Mouse (Mus musculus) thymus, postnatal 0 days (tissue): Measurements from ENCODE around the gene Dnajc6. TPM values are rescaled to one million over a fixed set of nuclear protein-coding genes. Genes with fewer than 3 reads are reported as not detected.
A peak's percentile ranks its signal among the peaks of the same experiment; 100 is the strongest.

ENCODE experiments used
- DNase-seq: peaks from one replicate; pipeline ENCODE4 v3.0.0-alpha.2; 2015; ENCODE audit warnings: low spot score
- polyA plus RNA-seq: library from polyadenylated mRNA; unstranded; fragments of >200 nt; fragmentation: Nextera tagmentation; extraction: Ambion mirVana; gene quantifications from 2 replicates; pipeline ENCODE4 v1.2.1, GENCODE M21; 2015

The Dnajc6 gene
- polyA plus RNA-seq, 1 experiment from 2014 or later: 13.8 TPM

DNA sequence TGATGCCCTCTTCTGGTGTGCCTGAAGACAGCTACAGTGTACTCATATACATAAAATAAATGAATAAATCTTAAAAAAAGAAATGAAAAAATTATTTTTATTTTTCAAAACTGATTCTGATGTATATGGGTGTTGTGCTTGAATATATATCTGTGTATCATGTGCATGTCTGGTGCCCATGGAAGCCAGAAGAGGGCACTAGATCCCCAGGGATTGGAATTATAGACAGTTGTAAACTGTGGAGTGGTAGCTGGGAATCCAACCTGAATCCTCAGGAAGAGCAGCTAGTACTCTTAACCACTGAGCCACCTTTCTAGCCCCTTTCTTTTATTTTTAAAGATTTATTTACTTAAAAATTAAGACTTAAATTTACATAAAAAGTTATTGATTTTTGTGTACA, 9.9 kb downstream of the Dnajc6 start:
- DNase-seq: no peak

DNA sequence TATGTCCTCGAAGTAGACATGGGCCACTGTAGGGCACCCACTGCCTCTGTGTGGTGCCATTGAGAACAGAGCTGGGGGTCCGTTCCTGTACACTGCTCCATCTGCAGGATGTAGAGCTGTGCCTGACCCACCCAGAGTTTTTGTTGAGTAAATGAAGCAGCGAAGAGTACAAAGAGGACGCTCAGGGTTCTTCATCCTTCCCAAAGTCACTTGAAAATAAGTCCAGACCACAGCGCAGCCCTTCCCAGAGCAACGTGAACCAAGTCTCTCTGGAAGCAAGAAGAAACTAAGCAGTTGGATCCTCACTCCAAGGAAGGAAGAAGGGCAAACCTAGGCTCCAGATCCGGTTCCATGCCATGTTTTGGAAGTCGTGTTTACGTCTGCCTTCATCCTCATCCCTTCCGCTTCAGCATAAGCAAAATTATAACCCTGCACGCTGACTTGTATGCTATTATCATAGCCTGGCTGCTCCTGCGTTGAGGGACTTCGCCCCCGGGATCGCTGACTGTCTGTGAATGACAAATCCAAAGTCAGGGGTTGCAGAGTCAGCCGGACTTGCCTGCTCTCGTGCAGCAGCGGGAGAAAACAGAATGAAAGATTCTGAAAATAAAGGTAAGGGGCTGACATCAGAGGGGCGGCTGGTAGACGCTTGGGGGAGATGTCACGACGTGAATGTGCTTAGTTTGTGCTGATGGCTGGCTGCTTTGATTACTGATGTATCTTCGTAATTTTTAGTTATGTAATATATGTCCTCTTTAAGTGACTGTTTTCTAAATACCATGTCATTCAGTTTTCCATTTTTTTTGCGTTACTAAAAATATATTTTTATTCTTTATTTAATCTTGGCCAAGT, 11.3 kb downstream of the Dnajc6 start:
- DNase-seq: peak; percentile 77

DNA sequence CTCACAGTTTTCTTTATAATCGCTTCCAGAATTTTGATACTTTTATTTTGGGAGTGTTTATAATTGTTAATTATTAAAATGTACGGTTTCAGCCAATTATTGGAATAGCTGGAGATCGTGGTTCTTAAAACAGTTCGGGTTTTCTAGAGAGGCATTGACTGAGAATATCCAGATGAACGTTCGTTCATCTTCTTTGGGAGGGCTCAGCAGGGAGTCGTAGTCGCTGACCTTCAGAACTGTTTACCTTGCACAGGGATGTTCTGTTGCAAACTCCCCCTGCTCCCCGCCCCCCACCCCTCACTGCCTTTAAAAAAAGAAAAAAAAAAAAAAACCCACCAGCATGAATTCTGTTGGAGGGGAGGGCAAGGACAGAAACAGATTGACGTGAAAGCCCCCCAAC, 12.0 kb downstream of the Dnajc6 start:
- no peak for DNase-seq

DNA sequence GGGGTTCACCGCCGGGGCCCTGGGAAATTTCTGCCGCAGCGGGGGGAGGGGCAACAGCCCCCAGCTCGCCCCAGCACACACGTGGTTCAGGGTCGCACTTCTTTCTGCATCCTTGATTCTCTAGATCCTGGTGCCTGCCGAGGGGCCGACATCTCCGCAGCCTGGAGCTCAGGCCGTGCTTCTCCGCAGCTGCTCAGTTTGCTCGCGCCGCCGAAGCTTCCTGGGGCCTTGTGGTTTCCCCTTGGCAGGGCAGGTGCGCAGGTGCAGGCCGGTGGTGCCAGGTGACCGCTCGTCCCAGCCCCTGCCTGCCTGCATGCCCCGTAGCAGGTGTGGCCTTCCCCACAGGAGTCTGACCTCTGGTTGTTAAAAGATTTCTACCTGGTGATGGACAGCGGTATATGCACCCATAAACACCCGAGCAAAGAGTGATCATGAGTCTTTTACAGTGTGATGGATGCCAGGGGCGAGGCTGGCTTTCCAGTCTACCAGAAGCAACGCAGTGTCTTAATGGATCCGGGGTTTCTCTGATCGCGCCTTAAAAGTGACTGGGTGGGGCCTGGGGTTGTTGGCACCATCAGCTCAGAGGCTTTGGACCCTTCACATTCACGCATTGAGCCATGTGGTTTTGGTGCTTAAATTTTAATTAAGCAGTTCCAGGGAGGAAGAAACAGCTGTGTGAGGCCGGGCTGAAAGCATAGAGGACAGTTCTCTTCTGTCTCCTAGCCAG, 12.6 kb downstream of the Dnajc6 start:
- peak; percentile 76 for DNase-seq

DNA sequence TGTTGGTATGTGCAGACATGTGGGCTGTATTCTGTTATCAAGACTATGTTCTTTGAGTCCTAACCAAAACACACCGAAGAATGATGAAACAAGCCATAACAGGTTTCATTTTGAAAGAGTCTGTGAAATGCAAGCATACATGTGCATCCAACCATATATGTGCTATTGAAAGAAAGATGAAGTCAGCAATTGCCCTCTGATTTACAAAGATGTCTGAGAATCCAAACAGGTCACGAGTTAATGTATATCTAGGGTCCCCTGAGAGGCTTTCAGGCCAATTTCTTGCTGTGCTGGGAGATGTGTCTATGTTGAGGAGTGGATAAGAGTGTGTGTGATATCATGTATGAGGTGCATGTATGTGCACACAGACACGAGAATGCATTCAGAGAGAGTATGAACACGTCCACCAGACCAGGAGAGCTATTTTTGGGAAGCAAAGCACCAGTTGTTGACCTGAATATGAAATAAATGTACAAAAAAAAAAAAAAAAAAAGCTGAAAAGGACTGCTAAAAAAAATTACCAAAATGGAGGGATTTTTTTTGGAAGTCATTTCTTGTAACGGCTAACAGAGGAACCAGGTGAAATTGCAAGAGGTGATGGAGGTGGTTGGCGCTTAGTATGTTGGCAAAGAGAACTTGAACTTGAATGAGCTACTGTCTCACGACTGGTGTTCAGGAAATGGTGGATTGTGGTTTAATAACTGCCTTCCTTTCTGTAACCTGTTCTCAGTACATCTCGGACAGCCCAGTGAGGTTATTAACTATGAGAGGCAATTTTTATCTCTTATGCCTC, 13.9 kb downstream of the Dnajc6 start:
- no peak for DNase-seq

DNA sequence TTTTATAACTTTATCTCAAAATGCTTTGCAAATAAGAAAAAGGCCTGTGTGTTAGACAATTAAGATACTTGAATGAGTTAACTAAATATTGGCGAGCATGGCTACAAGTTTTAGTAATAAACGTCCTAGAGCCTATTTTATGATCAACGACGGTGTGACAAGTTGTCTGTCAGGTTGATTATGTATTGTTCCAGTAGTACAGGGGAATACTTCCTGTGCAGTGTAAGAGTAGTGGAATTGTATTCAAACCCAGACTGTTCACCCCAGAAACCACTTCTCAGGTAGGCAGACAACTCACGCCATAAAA, 14.4 kb downstream of the Dnajc6 start:
- no peak for DNase-seq

DNA sequence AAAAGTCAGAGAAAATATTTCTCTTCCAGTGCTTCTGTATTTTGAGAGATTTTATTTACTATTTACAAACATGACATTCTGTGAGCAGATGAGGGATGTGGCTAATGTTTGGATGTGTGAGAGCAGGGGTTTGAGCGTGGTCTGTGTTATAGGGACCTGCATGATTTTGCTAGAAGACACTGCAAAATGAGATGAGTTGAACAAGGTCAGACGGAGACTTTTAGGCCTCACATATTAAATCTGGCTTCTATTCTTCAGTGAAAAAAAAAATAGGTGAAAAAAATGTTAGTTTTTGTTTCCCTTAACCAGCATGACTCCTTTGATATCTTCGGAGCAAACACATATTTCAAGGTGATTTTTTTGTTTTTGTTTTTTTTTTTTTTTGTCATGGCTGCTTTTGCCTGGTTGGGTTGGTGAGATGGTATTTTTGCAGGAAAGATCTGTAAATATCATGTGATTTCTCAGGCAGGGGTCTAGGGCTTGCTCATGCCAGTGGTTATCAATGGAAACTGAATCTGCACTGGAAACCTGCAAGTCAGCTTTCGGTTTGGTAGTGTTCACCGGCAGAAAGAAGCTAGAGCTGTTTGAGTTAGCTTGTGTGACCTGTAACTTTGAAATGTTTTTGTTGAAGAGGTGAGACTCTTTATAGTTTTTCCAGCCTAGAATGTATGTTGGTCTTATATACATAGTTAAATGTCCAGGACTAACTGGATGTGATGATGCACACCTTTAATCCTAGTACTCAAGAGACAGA, 15.5 kb downstream of the Dnajc6 start:
- DNase-seq: peak; percentile 19

DNA sequence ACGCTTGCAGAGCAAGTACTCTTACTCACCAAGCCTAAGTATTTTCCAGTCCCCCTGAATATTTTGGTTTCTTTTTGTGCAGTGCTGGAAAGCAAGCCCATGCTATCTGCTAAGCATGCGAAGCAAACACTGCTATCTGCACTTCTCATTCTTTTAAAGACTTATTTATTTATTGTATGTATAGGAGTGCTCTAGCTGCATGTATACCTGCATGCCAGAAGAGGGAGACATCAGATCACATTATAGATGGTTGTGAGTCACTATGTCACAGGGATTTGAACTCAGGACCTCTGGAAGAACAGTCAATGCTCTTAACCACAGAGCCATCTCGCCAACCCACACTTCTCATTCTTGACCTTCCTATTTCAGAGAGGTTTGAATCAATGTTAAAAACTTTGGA, 16.8 kb downstream of the Dnajc6 start:
- peak; percentile 18 for DNase-seq

DNA sequence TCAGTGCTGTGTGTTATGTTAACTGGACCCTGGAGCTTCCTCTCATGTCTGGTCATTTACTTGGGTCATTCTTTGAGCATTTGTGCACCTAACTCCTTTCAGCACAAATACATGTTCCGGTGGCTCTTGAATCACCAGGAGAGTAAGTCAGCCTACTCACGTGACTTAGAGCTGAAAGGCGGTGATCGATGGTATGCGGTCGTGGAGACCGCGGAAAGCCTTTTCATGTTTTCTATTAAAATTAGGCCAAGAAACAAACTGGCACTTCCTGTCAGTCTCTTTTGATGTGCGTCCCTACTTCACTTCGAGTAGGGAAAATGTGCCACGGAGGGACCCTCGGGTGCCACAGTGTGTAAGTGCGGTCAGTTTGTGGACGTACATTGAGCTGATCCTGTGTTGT, 19.4 kb downstream of the Dnajc6 start:
- no peak for DNase-seq

DNA sequence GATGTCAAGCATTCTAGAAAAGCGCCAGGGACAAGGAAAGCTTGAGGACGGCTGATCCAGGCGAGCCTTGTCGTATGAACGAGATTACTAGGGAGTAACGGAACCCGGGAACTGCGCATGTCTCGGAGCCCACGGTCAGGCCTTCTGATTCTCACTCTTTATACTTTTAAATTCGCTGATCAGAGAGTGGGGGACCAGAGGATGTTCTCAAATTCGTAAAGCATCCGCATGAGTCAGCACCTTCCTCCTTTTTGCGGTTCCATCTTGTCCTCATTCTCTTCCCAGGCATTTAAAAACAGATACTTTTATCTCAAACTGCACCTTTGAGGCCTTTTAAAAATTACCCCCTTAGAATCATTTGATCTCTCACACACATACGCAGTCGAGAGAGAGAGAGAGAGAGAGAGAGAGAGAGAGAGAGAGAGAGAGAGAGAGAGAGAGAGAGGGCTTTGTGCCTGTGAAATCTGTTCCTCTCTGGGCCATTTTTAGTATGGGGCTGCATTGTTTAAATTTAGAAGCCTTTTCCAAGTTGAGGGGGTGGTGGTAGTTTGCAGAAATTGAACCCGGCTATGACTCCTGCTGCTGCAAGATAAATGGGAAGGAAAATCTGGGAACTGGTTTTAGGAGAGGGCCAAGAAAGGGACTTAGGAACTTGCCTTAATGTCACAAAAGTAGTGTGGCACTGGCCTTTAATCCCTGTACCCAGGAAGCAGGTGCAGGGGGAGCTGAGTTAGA, 20.2 kb downstream of the Dnajc6 start:
- no peak for DNase-seq

DNA sequence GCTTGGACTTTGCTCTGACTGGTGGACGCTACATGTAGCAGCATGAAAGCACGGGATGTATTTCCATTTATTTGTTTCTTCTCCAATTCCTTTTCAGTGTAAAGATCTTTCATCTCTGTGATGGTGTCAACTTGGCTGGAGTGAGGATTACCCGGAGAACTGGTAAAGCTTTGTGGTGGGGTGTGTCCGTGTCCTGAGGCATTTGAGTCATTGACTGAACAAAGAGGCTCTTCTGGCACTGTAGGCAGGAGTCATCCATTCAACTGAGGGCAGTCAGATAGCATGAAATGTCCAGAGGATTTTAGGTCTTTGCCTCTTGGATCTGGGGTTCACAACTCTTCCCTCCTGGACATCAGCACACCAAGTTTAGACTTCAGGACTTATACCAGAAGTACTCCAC, 35.5 kb downstream of the Dnajc6 start:
- no peak for DNase-seq

DNA sequence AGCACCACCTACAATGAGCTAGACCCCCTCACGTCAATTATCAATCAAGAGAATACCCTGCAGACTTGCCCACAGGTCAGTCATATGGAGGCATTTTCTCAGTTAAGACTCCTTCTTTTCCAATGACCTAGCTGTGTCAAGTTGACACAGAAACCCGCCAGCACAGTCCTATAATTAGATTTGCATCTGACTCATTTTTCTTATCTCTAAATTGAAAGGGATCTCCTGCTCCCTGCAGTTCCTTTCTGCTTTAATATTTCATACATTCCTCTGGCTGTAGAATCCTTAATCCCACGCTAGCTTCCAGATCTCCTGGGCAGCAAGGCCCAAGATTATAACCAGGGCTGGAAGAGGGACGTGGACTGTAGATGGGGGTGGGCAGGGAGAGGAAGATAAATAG, 44.1 kb downstream of the Dnajc6 start:
- DNase-seq: no peak

DNA sequence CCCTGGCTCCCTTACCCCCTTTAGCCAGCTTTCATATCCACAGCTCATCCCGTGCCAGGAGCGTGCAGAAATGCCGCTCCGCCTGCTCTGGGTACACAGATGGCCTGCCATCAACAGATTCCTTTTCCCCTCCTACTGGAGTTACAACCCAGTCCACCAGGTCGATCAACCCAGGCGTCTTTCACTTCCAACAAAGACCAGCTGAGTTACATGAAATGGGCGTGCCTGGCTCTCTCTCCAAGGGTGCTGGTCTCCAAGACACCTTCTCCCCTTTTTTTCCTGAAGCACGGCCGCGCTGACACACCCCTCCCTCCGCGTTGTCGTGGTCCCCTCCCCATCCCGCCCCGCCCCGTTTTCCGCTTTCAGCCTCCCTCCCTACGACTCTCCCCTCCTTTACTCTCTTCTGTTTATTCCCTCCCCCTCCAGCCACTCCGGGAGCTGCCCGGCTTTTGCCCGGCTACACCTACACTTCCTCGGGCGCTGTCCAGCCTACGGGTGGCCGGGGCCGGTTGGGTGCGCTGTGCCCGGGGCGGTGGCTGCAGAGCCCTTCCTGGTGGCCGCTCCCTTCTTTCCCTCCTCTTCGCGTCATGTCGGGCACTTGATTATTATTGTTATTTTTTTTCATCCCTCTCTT, 53.6 kb downstream of the Dnajc6 start:
- DNase-seq: no peak

DNA sequence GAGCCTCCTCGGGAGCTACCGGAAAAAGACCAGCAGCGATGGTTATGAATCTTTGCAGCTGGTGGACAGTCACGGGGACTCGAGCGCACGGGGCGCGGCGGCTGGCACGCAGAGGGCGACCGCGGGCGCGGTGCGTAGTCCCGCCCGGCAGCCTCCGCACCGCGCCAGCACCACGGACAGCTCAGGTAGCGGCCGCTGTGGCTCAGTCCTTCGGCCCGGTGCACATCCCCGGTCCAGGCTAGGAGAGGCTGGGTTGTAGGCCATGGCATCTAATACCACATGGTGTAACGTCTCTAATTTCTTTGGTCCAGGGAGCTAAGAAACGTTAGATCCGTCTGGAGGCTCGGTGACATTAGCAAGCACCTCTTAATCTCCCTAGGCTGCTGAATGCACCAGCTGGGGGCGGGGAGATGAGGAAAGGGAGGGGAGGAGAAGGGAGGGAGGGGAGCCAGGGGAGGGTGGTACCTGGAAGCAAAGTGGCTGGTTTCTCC, 54.3 kb downstream of the Dnajc6 start:
- DNase-seq: peak; percentile 13

DNA sequence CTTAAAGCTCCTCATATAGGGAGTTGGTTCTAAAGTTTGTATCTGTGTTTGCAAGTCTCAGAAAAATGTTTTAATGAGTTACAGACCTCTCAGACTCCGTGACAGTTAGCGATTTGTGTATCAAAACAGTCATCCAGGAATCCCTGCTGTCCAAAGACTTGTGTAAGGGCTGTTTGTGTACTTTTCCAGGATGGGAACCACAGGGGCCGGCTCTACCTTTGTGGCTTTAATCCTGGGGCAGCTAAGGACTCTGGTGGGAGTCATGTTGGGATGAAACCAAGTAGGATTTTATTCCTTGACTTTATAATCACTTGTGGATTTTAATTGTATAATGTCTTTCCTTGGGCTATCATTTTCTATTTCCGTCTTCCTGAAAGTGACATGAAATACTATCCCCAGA, 55.0 kb downstream of the Dnajc6 start:
- DNase-seq: no peak

DNA sequence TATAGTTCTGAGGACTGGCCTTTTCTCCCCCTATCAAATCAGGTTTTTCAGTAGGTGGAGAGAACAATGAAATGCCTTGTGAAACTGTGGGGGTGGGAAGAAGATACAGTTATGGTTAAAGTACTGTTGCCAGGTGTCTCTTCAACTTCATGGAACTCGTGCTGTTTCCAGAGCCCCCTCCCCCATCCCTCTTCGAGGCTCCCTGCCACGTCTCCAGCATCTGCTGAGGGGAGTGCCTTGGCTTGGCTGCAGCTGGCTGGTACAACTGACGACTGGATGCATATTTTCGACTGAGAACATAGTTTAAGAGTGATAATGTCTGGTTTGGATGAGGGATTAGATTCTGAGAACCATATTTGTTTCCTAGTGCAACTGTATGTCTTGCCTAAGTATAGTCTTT, 55.9 kb downstream of the Dnajc6 start:
- DNase-seq: no peak

DNA sequence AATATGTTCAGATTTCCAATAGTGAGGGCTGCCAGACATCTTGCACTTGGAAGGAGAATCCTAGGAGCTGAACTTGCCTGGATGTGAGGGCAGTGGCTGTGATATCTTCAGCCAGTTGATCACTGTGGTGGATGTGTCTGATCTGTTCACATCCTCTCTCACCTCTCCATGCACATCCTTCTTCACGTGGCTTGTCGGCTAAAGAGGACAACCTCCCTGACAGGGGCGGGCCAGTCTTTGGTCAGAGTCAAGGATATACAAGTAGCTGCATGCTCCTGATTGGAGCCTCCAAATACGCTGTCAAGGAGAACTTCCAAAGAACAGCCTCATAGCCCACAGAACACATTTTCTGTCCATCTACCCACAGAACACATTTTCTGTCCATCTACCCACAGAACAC, 58.6 kb downstream of the Dnajc6 start:
- DNase-seq: no peak

DNA sequence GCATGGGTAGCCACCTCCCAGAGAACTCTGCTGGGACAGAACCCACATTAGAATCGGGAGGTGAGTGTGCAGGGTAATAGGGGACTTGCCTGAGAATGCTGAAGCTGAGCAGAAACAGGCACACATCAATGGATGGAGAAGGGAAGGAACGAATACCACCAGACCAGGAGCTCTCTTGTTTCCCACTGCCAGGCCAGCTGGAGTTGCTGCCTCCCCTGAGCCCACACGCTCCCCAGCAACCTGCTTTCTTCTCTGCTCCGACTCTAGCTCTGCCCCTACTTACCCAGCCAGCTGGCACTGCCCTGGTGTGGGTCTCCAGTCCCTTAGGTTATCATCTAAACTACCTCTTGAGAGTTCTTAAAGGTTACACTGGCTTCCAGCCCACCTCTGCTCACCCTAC, 63.7 kb downstream of the Dnajc6 start:
- DNase-seq: no peak

DNA sequence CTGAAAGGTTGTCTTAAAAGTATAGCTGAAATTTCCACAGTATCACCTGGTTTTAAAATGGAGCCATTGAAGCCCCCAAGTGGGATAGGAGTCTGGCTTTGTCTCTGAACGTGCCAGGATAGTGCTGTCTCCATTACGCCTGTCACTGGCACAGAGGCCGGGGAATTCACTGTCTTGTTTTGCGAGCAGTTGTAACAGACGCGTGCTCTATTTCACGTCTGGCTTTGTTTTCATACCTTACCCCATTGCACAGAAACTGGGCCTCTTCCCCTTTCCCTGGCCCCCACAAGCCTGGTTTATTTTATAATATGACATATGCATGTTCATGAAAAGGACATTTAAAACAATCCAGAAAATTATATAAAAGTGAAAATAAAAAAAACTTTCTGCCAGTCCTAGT, 66.4 kb downstream of the Dnajc6 start:
- DNase-seq: no peak

DNA sequence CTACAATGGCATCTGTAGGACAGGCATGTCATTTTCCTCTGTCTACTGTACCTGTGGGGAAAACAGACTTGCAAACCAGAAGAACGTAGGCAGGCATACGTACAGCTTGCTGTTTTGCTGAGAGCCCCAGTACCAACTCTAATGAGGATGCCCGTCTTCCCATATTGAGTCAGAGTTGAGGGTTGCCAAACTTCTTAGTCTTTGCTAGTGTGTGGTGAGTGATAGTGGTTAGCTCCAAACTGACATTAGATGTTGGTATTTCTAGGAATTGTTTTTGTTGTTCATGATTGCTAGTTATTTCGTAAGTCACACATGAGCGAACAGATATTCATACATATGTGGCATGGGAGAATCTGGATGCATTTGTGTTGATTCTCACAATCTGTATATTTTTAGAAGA, 67.2 kb downstream of the Dnajc6 start:
- no peak for DNase-seq
